ENCODE assay signal across 26 mouse cellular contexts in genomic region chr8:77497442-77497841, GRCm38 (mm10). TPM values are rescaled to one million over a fixed set of nuclear protein-coding genes. Genes with fewer than 3 reads are reported as not detected.
DNase-seq lines count a peak whose midpoint lies in the region; ATAC-seq lines count a peak whose summit lies in the region.
"Had no signal": no experiment of that assay in that cellular context is flagged by ENCODE, and none has a peak within 500 bp of the region (broad histone marks: within the 10 kb centered on the region; RNA-seq: fewer than 3 reads in every experiment).

No protein-coding gene starts in this region.

- no peaks in the 10 kb centered on the region for H3K9me3 ChIP-seq in heart, embryonic 13.5 days
- H3K9me3 ChIP-seq in liver, embryonic 12.5 days (replicated peaks), result no peaks in the 10 kb centered on the region
- H3K9me3 ChIP-seq in forebrain, embryonic 14.5 days (replicated peaks; ENCODE audit: control insufficient read depth, low read length), result no peaks in the 10 kb centered on the region
- H3K9me3 ChIP-seq: forebrain, embryonic 15.5 days; hindbrain, embryonic 10.5 days; hindbrain, embryonic 15.5 days; liver, embryonic 15.5 days; megakaryocyte, embryonic 14.5 days; midbrain, embryonic 13.5 days; neural tube, embryonic 13.5 days had no signal

- peaks cover 59% of the 10 kb centered on the region for H3K4me1 ChIP-seq in heart, embryonic 13.5 days
- peaks cover 55% of the 10 kb centered on the region for H3K4me1 ChIP-seq in liver, embryonic 12.5 days
- no peaks in the 10 kb centered on the region for H3K4me1 ChIP-seq in forebrain, embryonic 14.5 days (ENCODE audit: control insufficient read depth, insufficient read depth, low read length)
- H3K4me1 ChIP-seq: forebrain, embryonic 15.5 days; hindbrain, embryonic 10.5 days; hindbrain, embryonic 15.5 days; midbrain, embryonic 13.5 days; neural tube, embryonic 13.5 days had no signal

- no peaks in the 10 kb centered on the region for H3K27me3 ChIP-seq in heart, embryonic 13.5 days (replicated peaks)
- no peaks in the 10 kb centered on the region for H3K27me3 ChIP-seq in liver, embryonic 12.5 days (replicated peaks)
- no peaks in the 10 kb centered on the region for H3K27me3 ChIP-seq in forebrain, embryonic 14.5 days (replicated peaks; ENCODE audit: control insufficient read depth, insufficient read depth, low read length)
- H3K27me3 ChIP-seq: forebrain, embryonic 15.5 days; hindbrain, embryonic 15.5 days; liver, embryonic 15.5 days; megakaryocyte, embryonic 14.5 days; midbrain, embryonic 13.5 days; neural tube, embryonic 13.5 days; Patski had no signal

- no peak overlapping the region for H3K4me3 ChIP-seq in heart, embryonic 13.5 days
- no peak overlapping the region for H3K4me3 ChIP-seq in liver, embryonic 12.5 days
- no peak overlapping the region for H3K4me3 ChIP-seq in macrophage (ENCODE audit: inconsistent target)
- H3K4me3 ChIP-seq in forebrain, embryonic 14.5 days (ENCODE audit: low read depth, low read length), result no peak overlapping the region
- H3K4me3 ChIP-seq: forebrain, embryonic 15.5 days; hindbrain, embryonic 10.5 days; hindbrain, embryonic 15.5 days; liver, embryonic 15.5 days; midbrain, embryonic 13.5 days; neural tube, embryonic 13.5 days had no signal

- WGBS in heart, embryonic 13.5 days, result 64% methylated on average over 2 of the region's 2 CpGs
- 34% methylated on average over 2 of the region's 2 CpGs for WGBS in liver, embryonic 12.5 days (ENCODE audit: insufficient replicate concordance)
- WGBS in macrophage (ENCODE audit: missing documents), result 56% methylated on average over 2 of the region's 2 CpGs
- 97% methylated on average over 2 of the region's 2 CpGs for WGBS in forebrain, embryonic 14.5 days

- intact Hi-C loops in heart, postnatal 25 days (cut with DNase I), result loop anchor here (2.0 kb wide), 1 partner anchor 19 kb away; the partner anchor contains the start of gene Arhgap10

- H3K79me2 ChIP-seq in macrophage (ENCODE audit: inconsistent target), result peaks cover 100% of the 10 kb centered on the region

- no peak overlapping the region for H3K4me2 ChIP-seq in heart, embryonic 13.5 days
- H3K4me2 ChIP-seq in liver, embryonic 12.5 days, result no peak overlapping the region
- H3K4me2 ChIP-seq in forebrain, embryonic 14.5 days (ENCODE audit: low read length), result no peak overlapping the region
- H3K4me2 ChIP-seq: forebrain, embryonic 15.5 days; hindbrain, embryonic 15.5 days; liver, embryonic 15.5 days; midbrain, embryonic 13.5 days; neural tube, embryonic 13.5 days had no signal

- no peaks in the 10 kb centered on the region for H3K36me3 ChIP-seq in heart, embryonic 13.5 days
- H3K36me3 ChIP-seq in liver, embryonic 12.5 days, result no peaks in the 10 kb centered on the region
- H3K36me3 ChIP-seq in macrophage (ENCODE audit: inconsistent target), result no peaks in the 10 kb centered on the region
- no peaks in the 10 kb centered on the region for H3K36me3 ChIP-seq in forebrain, embryonic 14.5 days (ENCODE audit: control insufficient read depth, insufficient read depth, low read length)
- H3K36me3 ChIP-seq: forebrain, embryonic 15.5 days; hindbrain, embryonic 10.5 days; hindbrain, embryonic 15.5 days; liver, embryonic 15.5 days; midbrain, embryonic 13.5 days; neural tube, embryonic 13.5 days had no signal

- ATAC-seq in heart, embryonic 13.5 days (ENCODE audit: extremely low read depth, insufficient number of reproducible peaks, low FRiP score, low TSS enrichment), result no peak
- no peak for ATAC-seq in liver, embryonic 12.5 days
- no peak for ATAC-seq in forebrain, embryonic 14.5 days
- ATAC-seq: forebrain, embryonic 15.5 days; inflammation-experienced regulatory T-cells, adult 6 months; midbrain, embryonic 13.5 days; Patski had no signal

- H3K9ac ChIP-seq in heart, embryonic 13.5 days, result no peak overlapping the region
- no peak overlapping the region for H3K9ac ChIP-seq in liver, embryonic 12.5 days
- no peak overlapping the region for H3K9ac ChIP-seq in forebrain, embryonic 14.5 days (ENCODE audit: low read length)
- H3K9ac ChIP-seq: forebrain, embryonic 15.5 days; hindbrain, embryonic 15.5 days; liver, embryonic 15.5 days; midbrain, embryonic 13.5 days; neural tube, embryonic 13.5 days had no signal

- DNase-seq in heart, postnatal 25 days (ENCODE audit: low spot score), result no peak
- DNase-seq in liver (no peak), 416B (ENCODE audit: low read depth) (peak; percentile 39)
- no peak for DNase-seq in forebrain, embryonic 14.5 days (ENCODE audit: low spot score)
- DNase-seq: adrenal gland, postnatal 10 days; cerebellum, adult 11 months; cerebellum, adult 9-10 months; cerebellum, postnatal 36 days; kidney, adult 9 months; kidney, postnatal 10 days; layer of hippocampus, postnatal 36 days; left cerebral cortex, postnatal 4 days; lung, postnatal 36 days; thymus, postnatal 14 days had no signal

- peak overlapping the region; percentile 21; the same call in 1 of the 2 replicates for H3K27ac ChIP-seq in heart, embryonic 13.5 days (replicated peaks)
- 0 out of 2 replicates have a peak overlapping the region, but pooled peaks have one; percentile 25 for H3K27ac ChIP-seq in liver, embryonic 12.5 days
- H3K27ac ChIP-seq in macrophage, result peak overlapping the region; percentile 62
- no peak overlapping the region for H3K27ac ChIP-seq in forebrain, embryonic 14.5 days (ENCODE audit: low read depth, low read length)
- H3K27ac ChIP-seq: forebrain, embryonic 15.5 days; hindbrain, embryonic 10.5 days; hindbrain, embryonic 15.5 days; liver, embryonic 15.5 days; midbrain, embryonic 13.5 days; neural tube, embryonic 13.5 days had no signal

RNA-seq across cellular contexts. Expression of gene Arhgap10, which starts 20.3 kb away (rescaled TPM):
- 20.3 and 20.7 TPM in 2 replicates for polyA plus RNA-seq in heart, embryonic 13.5 days (2015; fragmentation: Nextera tagmentation; extraction: Ambion mirVana)
- 10 to 100 TPM; 51.2 to 58.0 TPM for total RNA-seq in heart, postnatal 25 days (2021)
- 13.5 and 13.8 TPM in 2 replicates for polyA plus RNA-seq in liver, embryonic 12.5 days (2016; fragmentation: Nextera tagmentation; extraction: Ambion mirVana)
- 1,000 to 10,000 TPM in 1 of 26 experiments, 100 to 1,000 TPM in 25; 347 to 1,329 (median 426) TPM for total RNA-seq in macrophage (2018; cell fraction: chromatin; rRNA removed)
- total RNA-seq in macrophage (2018; cell fraction: cytosol; rRNA removed), result 100 to 1,000 TPM in 2 of 26 experiments, 10 to 100 TPM in 24; 73.8 to 104 (median 89.1) TPM
- 100 to 1,000 TPM; 123 to 625 (median 180) TPM for total RNA-seq in macrophage (2018; cell fraction: nucleus; rRNA removed)
- polyA plus RNA-seq in macrophage (2018), result 50.4 to 116 TPM (median 74.4 TPM) in 3 replicates
- polyA plus RNA-seq in forebrain, embryonic 14.5 days (2014; fragmentation: Nextera tagmentation; extraction: Ambion mirVana), result 3.6 and 4.2 TPM in 2 replicates

RNA-seq across cellular contexts. Expression of gene Prmt9, which starts 51.8 kb away (rescaled TPM):
- polyA plus RNA-seq in heart, embryonic 13.5 days (2015; fragmentation: Nextera tagmentation; extraction: Ambion mirVana), result 10.0 and 13.0 TPM in 2 replicates
- 10 to 100 TPM; 11.2 to 12.0 TPM for total RNA-seq in heart, postnatal 25 days (2021)
- 12.7 and 13.1 TPM in 2 replicates for polyA plus RNA-seq in liver, embryonic 12.5 days (2016; fragmentation: Nextera tagmentation; extraction: Ambion mirVana)
- 100 to 1,000 TPM in 14 of 26 experiments, 10 to 100 TPM in 12; 28.2 to 133 (median 102) TPM for total RNA-seq in macrophage (2018; cell fraction: chromatin; rRNA removed)
- 10 to 100 TPM; 17.7 to 34.6 (median 23.2) TPM for total RNA-seq in macrophage (2018; cell fraction: cytosol; rRNA removed)
- total RNA-seq in macrophage (2018; cell fraction: nucleus; rRNA removed), result 10 to 100 TPM; 22.3 to 72.3 (median 54.1) TPM
- 17.9 to 22.7 TPM (median 19.0 TPM) in 3 replicates for polyA plus RNA-seq in macrophage (2018)
- 22.7 and 24.1 TPM in 2 replicates for polyA plus RNA-seq in forebrain, embryonic 14.5 days (2014; fragmentation: Nextera tagmentation; extraction: Ambion mirVana)
